Mouse (Mus musculus): Measurements from ENCODE around the gene Rasl12. TPM values are rescaled to one million over a fixed set of nuclear protein-coding genes. Genes with fewer than 3 reads are reported as not detected.
A peak's percentile ranks its signal among the peaks of the same experiment; 100 is the strongest.

Rasl12 gene
- polyA plus RNA-seq, 1 experiment from 2014 or later, result 7.7 TPM

DNA sequence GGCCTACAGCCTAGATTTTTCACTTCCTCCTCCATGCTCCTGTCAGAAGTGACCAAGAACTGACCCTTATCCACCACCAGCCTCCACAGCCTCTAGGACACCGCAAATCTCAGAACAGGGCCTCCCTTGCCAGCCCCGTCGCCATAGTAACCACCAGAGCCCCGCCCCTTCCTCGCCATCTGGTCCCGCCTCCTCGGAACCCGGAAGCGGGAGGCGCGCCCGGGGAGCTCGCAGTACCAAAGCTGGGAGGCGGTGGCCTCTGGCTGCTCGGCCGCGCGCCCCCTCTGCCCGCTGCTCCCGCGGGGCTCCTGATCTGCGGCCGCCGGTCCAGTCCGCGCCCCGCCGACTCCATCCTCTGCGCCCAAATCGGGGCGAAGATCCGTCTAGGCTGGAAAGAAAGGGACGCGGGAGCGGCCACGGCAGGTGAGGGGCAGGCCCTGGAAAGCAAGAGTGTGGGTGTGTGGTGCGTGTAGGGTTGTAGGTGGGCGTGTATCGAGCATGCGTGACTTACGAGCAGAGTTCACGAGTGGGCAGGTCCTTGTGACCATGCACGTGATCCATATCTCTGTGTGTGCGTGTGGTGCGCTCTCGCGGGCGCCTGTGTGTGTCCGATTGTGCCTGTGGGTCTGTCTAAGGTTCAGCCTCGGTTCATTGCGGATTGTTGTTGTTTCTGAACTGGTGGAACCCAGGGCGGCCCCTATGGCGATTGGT, 62.6 kb downstream of the Rasl12 start, which contains the start of gene Spg21:
TSS of gene Spg21 (plus strand) at position 216 of the 711 bp plus-strand sequence.
- Histone ChIP-seq H3K9me3 (no peaks in the 10 kb centered on the region), H3K4me2 (peak within 1 kb of the TSS; percentile 77), H3K36me3 (peaks cover 9% of the 10 kb centered on the region), H3K4me3 (peak within 1 kb of the TSS; percentile 68), H3K4me1 (replicated peaks) (peaks cover 30% of the 10 kb centered on the region), H3K9ac (peak within 1 kb of the TSS; percentile 84), H3K27me3 (no peaks in the 10 kb centered on the region), H3K27ac (replicated peaks) (peak within 1 kb of the TSS; percentile 93)
- ATAC-seq (ENCODE audit: low read depth), result peak; percentile 98
- WGBS, result 0% methylated on average over 52 of the region's 53 CpGs

DNA sequence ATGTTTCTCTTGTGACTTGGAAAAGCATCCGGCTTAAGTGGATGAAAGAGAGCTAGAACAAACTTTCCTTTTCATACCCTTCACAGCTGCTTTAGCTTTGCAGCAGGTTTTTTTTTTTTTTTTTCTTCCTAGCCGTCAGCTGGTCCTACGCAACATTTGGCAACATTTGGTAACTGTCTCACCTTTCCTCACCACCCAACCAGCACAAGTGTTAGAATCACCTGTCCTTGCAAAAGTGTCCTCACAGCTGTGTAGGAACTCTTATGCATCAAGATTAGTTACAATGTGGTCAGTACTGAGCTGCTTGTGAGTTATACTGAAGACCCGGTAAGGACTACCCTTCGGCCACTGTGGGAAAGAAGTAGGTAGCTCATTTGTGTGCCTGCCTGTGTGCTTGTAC, 64.2 kb downstream of the Rasl12 start:
- Histone ChIP-seq H3K4me1 (replicated peaks) (peaks cover 30% of the 10 kb centered on the region), H3K4me3 (no peak overlapping the region), H3K9me3 (no peaks in the 10 kb centered on the region), H3K27ac (replicated peaks) (no peak overlapping the region), H3K27me3 (no peaks in the 10 kb centered on the region), H3K9ac (no peak overlapping the region; the same call in 1 of the 2 replicates), H3K36me3 (peaks cover 22% of the 10 kb centered on the region), H3K4me2 (peak overlapping the region; percentile 10)
- ATAC-seq (ENCODE audit: low read depth), result no peak
- WGBS, result 82% methylated on average over 5 of the region's 5 CpGs

DNA sequence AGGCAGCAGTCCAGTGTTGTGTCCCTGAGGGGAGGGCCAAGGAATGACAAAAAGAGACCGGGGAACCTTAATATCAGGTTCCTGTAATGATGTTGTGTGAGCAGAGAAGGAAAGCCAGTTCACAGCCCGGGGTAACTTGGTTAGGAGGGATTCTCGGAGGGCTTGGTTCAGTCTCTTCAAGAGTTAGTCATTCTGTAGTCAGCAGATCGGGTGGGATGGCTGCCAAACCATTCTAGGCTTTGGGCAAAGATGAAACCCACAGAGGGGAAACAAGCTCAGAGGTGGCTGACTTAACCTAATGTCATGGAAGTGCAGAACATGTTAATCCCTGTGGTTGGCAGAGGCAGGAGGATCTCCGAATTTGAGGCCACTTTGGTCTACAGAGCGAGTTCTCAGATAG, 65.9 kb downstream of the Rasl12 start:
- no peaks in the 10 kb centered on the region for H3K27me3 ChIP-seq
- no peak overlapping the region for H3K4me3 ChIP-seq
- H3K36me3 ChIP-seq, result peaks cover 32% of the 10 kb centered on the region
- H3K4me1 ChIP-seq (replicated peaks), result peaks cover 30% of the 10 kb centered on the region
- H3K9me3 ChIP-seq, result no peaks in the 10 kb centered on the region
- 93% methylated on average over 6 of the region's 6 CpGs for WGBS
- no peak overlapping the region for H3K9ac ChIP-seq
- no peak overlapping the region for H3K27ac ChIP-seq (replicated peaks)
- no peak for ATAC-seq (ENCODE audit: low read depth)
- no peak overlapping the region for H3K4me2 ChIP-seq

Other genes with a start within 250 kb of the Rasl12 start
- 5.4 and 6.8 TPM in 2 replicates for gene Parp16, start 203.2 kb upstream of the Rasl12 start, polyA plus RNA-seq (2015; fragmentation: Nextera tagmentation; extraction: Ambion mirVana)
- gene Cilp, start 133.3 kb upstream of the Rasl12 start, polyA plus RNA-seq (2015; fragmentation: Nextera tagmentation; extraction: Ambion mirVana), result 0.36 and 0.53 TPM in 2 replicates
- gene Clpx, start 104.2 kb upstream of the Rasl12 start, polyA plus RNA-seq (2015; fragmentation: Nextera tagmentation; extraction: Ambion mirVana), result 42.9 and 43.6 TPM in 2 replicates
- 10.0 and 10.9 TPM in 2 replicates for gene Pdcd7, start 52.4 kb upstream of the Rasl12 start, polyA plus RNA-seq (2015; fragmentation: Nextera tagmentation; extraction: Ambion mirVana)
- 1.6 and 2.0 TPM in 2 replicates for gene Ubap1l, start 37.5 kb upstream of the Rasl12 start, polyA plus RNA-seq (2015; fragmentation: Nextera tagmentation; extraction: Ambion mirVana)
- gene Kbtbd13, start 6.9 kb upstream of the Rasl12 start, polyA plus RNA-seq (2015; fragmentation: Nextera tagmentation; extraction: Ambion mirVana), result 0.32 and 0.47 TPM in 2 replicates
- gene Slc51b, start 24.4 kb downstream of the Rasl12 start, polyA plus RNA-seq (2015; fragmentation: Nextera tagmentation; extraction: Ambion mirVana), result not detected in 2 replicates
- gene Mtfmt, start 37.3 kb downstream of the Rasl12 start, polyA plus RNA-seq (2015; fragmentation: Nextera tagmentation; extraction: Ambion mirVana), result 23.3 and 25.5 TPM in 2 replicates
- 138 and 143 TPM in 2 replicates for gene Spg21, start 62.4 kb downstream of the Rasl12 start, polyA plus RNA-seq (2015; fragmentation: Nextera tagmentation; extraction: Ambion mirVana)
- gene Ankdd1a, start 121.7 kb downstream of the Rasl12 start, polyA plus RNA-seq (2015; fragmentation: Nextera tagmentation; extraction: Ambion mirVana), result 0.59 and 0.60 TPM in 2 replicates
- gene Plekho2, start 181.5 kb downstream of the Rasl12 start, polyA plus RNA-seq (2015; fragmentation: Nextera tagmentation; extraction: Ambion mirVana), result 7.6 and 9.5 TPM in 2 replicates
- 3.1 and 3.2 TPM in 2 replicates for gene Pif1, start 188.7 kb downstream of the Rasl12 start, polyA plus RNA-seq (2015; fragmentation: Nextera tagmentation; extraction: Ambion mirVana)
- 6.2 and 6.3 TPM in 2 replicates for gene Rbpms2, start 231.1 kb downstream of the Rasl12 start, polyA plus RNA-seq (2015; fragmentation: Nextera tagmentation; extraction: Ambion mirVana)

All from neural tube, embryonic 13.5 days (tissue).